Mouse (Mus musculus) bone marrow, adult 2 months (tissue): ENCODE results near the gene Actb.

Experiments used
- CTCF ChIP-seq: fragments of 200-500 bp; IDR thresholded peaks from 2 replicates; pipeline ENCODE4 v1.5.1; 2011; ENCODE audit warnings: low read length, control low read depth; ENCODE audit not compliant: control insufficient read depth, insufficient read depth
- POLR2A ChIP-seq: fragments of 200-500 bp; IDR thresholded peaks from 2 replicates; pipeline ENCODE4 v1.6.1; 2011; ENCODE audit warnings: low read depth, mild to moderate bottlenecking, control low read depth, low read length, borderline replicate concordance; ENCODE audit not compliant: control insufficient read depth

DNA sequence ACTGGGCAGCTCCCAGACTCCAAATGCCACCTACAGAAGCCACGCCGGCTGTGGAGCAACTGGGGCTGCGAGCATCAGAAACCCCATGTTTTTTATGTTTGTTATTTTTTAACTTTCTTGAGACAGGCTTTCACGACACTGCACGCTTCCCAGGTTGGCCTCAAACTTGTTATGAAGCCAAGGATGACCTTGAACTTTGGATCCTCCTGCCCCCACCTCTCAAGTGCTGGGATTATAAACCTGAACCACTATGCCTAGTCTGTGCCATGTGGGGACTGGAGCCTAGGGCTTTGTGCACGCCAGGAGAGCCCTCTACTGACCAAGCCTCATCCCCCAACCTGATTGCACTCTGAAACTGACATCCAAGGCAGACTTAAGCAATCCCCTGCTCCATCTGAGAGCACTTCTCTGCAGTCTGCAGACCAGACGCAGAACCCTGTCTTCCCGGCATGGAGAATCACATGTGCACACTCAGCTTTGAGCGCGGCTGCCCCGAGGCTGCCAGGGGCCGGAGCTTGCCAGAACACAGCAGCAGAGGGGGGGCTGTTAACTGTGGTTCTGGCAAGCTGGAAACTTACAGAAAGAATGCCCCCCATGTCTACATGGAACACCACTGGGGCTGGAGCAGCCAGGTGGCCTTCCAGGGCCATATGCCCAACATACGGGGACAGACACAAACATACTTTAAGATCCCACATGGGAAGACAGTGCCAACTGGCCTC, 31.6 kb downstream of the Actb start:
- no peak for TF ChIP-seq CTCF
- no peak for TF ChIP-seq POLR2A
